Mouse (Mus musculus) lung, postnatal 25 days (tissue): ENCODE results near the gene Ebpl.
"Not testable (repeated sequence)": the region's sequence is repeated elsewhere in the genome, so short reads cannot be mapped to it uniquely, and the experiment has no call there.

Source experiments
- DNase-seq: peaks from one replicate; pipeline ENCODE4 v3.0.0; 2022; ENCODE audit warnings: low spot score

The Ebpl gene

DNA sequence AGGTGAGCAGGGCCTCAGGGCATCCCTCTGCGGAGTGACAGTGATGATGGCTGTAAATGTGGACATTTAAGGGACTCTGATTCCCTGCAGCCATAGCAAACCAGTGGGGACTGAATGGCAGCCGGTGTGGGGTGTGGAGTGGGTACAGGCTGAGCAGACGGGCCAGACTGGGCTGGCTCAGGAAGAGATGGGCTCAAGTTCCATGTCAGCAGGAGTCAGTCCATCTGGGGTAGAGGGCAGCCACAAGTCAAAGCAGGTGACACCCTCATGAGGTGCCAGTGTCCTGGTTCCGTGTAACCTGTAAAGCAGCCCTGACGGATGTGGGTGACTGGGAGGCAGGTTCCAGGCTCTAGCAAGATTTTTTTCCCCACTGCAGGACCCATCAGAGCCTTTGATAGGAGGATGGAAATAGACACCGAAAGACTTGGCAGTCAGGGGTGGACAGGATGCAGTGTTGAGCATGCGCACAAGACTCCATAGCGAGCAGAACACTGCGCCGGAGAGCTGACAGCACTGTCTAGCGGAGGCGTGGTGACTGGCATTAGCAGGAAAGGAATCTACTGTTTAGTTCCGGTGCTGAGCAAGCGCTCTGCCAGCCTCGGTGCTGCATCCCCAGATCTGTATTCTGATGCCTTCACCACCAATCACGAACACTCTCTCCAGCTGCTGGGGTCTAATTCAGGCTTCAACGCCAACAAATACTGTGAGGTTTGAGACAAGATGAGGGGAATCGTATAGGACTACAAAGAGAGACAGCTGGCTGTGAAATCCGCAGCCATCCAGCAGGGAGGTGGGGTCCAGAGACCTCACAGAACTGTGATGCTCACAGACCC, 32.4 kb downstream of the Ebpl start:
- peak; percentile 67 for DNase-seq

GRCm38 (mm10) chr14:61327007-61327406, 33.2 kb downstream of the Ebpl start:
- DNase-seq, result not testable (repeated sequence)

- DNase-seq, result no peak
These were observed 37.5 kb downstream of the Ebpl start for GRCm38 (mm10) chr14:61322740-61323139.

- DNase-seq, result no peak
These were observed 39.0 kb downstream of the Ebpl start for GRCm38 (mm10) chr14:61321200-61321599.

- no peak for DNase-seq
These were observed 39.5 kb downstream of the Ebpl start for GRCm38 (mm10) chr14:61320765-61321164.

DNA sequence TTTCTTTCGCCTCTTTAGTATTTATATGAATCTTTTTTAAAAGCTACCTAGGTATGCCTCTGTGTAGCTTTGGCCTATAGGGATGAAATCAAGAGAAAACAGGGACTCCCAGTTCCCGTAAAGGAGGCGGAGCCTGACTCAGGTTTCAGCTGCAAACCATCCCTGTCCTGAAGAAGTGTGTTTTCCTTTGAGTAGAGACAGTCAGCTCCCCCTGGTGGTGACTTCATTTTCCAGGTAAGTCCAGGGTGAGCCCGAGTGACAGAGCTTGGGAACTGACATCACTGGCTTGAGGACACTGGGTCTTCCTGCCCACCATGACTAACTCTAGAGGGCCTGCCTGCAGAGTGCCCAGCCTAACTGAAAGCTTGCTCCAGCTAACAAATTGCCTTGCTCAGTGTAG, 43.4 kb downstream of the Ebpl start:
- DNase-seq, result peak; percentile 51

- no peak for DNase-seq
These were observed 49.3 kb downstream of the Ebpl start for GRCm38 (mm10) chr14:61310963-61311362.

DNA sequence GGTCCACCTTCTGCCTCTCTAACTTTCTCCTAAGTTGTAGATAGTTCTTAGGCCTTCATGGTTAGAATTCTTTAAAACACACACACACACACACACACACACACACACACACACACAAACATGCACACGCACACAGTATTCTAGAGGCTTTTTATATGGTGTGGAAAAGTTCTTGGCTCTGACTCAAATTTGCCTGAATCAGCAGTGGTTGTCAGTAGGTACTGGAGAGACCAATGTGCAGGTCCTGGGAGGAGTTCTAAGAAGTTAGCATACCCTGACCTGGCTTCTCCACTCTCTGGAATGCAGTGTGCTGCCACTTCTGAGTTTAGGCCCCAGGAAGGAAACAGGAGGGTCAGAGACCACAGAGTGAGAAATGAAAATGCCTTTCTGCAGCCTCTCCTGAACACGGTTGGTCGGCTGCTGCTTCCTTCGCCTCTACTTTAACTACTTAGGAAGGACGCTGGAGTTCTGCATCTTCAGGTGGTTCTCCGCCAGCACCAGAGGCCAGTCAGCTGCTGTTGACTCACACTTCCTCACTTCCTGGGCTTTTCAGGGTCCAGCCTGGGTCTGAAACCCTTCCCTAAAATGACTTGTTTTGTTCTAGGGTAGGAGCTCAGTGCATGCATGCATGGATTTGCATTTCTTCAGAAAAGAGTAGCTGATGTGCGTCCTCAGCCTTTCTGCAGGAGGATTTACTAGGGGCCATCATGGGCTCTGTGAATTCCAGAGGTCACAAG, 50.0 kb downstream of the Ebpl start:
- DNase-seq, result no peak

DNA sequence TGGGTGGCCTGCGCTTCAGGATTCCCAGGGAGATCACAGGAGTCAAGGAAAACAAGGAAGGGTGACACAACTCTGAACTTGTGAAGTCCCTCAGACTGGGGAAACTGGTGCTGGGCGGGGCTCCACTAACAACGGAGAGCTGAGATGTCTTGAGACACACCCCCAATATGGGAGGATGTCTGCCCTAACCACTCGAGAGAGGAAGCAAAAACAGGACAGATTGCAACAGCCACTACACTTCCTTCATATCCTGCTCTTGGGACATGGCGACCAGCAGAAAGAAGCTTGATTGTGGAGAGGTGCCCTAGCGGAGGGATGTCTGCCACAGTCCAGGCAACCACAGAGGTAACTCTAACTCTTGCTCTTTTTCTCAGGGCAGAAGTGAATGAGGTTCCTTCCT, 50.6 kb downstream of the Ebpl start, which contains the start of gene Arl11:
Gene Arl11, plus strand, starts transcription at position 161 of the 400 bp plus-strand sequence.
- peak; percentile 63 for DNase-seq

DNA sequence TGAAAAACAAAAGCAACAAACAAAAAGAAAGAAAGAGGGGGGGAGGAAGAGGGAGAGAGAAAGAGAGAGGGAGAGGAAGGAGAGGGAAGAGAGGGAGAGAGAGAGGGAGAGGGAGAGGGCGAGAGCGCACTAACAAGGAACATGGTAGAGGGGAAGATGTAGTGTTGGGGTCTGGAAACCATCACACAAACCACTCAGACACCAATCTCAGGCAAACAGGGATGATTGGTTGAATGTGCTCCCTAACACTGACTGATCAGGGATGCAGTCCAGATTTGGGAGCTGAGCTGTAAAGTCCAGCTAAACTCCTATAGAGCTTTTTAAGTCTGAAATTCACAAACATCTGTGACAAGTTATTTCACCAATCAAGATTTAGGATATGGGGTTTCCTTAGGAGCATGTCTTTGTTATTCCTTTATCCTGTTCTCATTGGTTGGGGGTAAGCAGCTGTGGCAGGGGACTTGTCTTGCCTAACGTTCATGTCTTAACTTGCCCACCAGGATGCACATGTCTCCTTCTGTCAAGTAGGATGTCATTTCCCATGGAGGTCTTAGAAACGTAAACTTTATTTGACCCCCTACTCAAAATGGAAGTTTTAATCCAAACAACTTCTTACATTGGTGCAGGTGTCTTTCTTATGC, 56.1 kb downstream of the Ebpl start:
- no peak for DNase-seq

GRCm38 (mm10) chr14:61302428-61302827, 57.8 kb downstream of the Ebpl start:
- DNase-seq, result no peak

GRCm38 (mm10) chr14:61301323-61301722, 58.9 kb downstream of the Ebpl start:
- DNase-seq, result no peak

GRCm38 (mm10) chr14:61299810-61300209, 60.4 kb downstream of the Ebpl start:
- DNase-seq, result no peak

GRCm38 (mm10) chr14:61294738-61295079, 65.5 kb downstream of the Ebpl start:
- peak; percentile 44 for DNase-seq

GRCm38 (mm10) chr14:61293884-61294737, 66.1 kb downstream of the Ebpl start:
- DNase-seq, result peak; percentile 73

GRCm38 (mm10) chr14:61290664-61291063, 69.6 kb downstream of the Ebpl start:
- DNase-seq, result no peak

DNA sequence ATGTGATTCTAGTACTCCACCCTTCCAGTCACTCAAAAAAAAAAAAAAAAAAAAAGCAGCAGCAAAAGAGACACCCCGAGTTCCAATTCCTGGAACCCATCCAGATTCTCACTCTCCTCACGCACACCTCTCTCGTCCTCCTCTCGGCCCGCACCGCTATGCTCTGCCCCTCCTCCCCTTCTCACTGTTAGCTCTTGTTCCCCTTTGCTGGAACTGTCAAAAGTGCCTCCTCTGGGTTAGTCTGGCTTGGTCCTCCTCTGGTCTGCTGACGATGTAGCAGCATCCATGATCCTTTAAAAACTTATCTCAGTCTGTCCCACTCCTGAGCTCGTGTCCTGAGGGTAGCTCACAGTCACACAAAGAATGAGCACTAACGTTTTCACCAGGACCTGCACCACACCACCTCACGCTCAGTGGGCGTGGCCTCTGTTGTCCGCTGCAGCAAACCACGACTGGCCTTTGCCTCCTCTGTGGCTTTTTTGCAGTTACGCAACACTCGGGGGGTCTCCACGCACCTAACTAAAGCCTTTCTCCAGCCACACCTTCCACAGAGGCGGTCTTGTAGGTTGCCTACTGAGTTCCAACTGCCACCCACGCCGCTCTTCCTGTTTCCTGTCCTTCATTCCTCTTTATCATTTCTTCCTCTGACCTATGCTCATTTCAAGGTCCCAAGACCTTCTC, 71.5 kb downstream of the Ebpl start:
- no peak for DNase-seq
